Mouse (Mus musculus): ENCODE results near the gene Tlr5.

Gene Tlr5

GRCm38 (mm10) chr1:182953667-182954066 is 921 bp upstream of the Tlr5 start:
- no peak for DNase-seq (ENCODE audit: low spot score)

- no peak for DNase-seq (ENCODE audit: low spot score)
These were observed 546 bp downstream of the Tlr5 start for GRCm38 (mm10) chr1:182955047-182955620.

- no peak for DNase-seq (ENCODE audit: low spot score)
These were observed 1.8 kb downstream of the Tlr5 start for GRCm38 (mm10) chr1:182956186-182956960.

GRCm38 (mm10) chr1:182957001-182957757 is 2.6 kb downstream of the Tlr5 start:
- no peak for DNase-seq (ENCODE audit: low spot score)

GRCm38 (mm10) chr1:182957826-182958544 is 3.4 kb downstream of the Tlr5 start:
- DNase-seq (ENCODE audit: low spot score) = no peak

GRCm38 (mm10) chr1:182958824-182959223 is 4.2 kb downstream of the Tlr5 start:
- DNase-seq (ENCODE audit: low spot score) = no peak

- DNase-seq (ENCODE audit: low spot score) = no peak
These were observed 4.7 kb downstream of the Tlr5 start for GRCm38 (mm10) chr1:182959251-182959691.

- peak; percentile 58 for DNase-seq (ENCODE audit: low spot score)
These were observed 5.3 kb downstream of the Tlr5 start for GRCm38 (mm10) chr1:182959811-182960455.

- DNase-seq (ENCODE audit: low spot score) = no peak
These were observed 6.5 kb downstream of the Tlr5 start for GRCm38 (mm10) chr1:182961076-182961475.

GRCm38 (mm10) chr1:182963329-182963728 is 8.7 kb downstream of the Tlr5 start:
- DNase-seq (ENCODE audit: low spot score) = no peak

- DNase-seq (ENCODE audit: low spot score) = no peak
These were observed 10.4 kb downstream of the Tlr5 start for GRCm38 (mm10) chr1:182964855-182965466.

- no peak for DNase-seq (ENCODE audit: low spot score)
These were observed 14.1 kb downstream of the Tlr5 start for GRCm38 (mm10) chr1:182968732-182969131.

GRCm38 (mm10) chr1:182972240-182972639 is 17.7 kb downstream of the Tlr5 start:
- DNase-seq (ENCODE audit: low spot score) = no peak

- DNase-seq (ENCODE audit: low spot score) = no peak
These were observed 20.2 kb downstream of the Tlr5 start for GRCm38 (mm10) chr1:182974826-182975225.

- no peak for DNase-seq (ENCODE audit: low spot score)
These were observed 26.1 kb downstream of the Tlr5 start for GRCm38 (mm10) chr1:182980702-182981101.

GRCm38 (mm10) chr1:182982995-182983394 is 28.4 kb downstream of the Tlr5 start:
- peak; percentile 79 for DNase-seq (ENCODE audit: low spot score)

- DNase-seq (ENCODE audit: low spot score) = no peak
These were observed 29.0 kb downstream of the Tlr5 start for GRCm38 (mm10) chr1:182983496-182984127.

GRCm38 (mm10) chr1:182986243-182986642 is 31.7 kb downstream of the Tlr5 start:
- no peak for DNase-seq (ENCODE audit: low spot score)

GRCm38 (mm10) chr1:182986750-182987149 is 32.2 kb downstream of the Tlr5 start:
- no peak for DNase-seq (ENCODE audit: low spot score)

GRCm38 (mm10) chr1:182987801-182988200 is 33.2 kb downstream of the Tlr5 start:
- DNase-seq (ENCODE audit: low spot score) = no peak

GRCm38 (mm10) chr1:182988646-182989045 is 34.1 kb downstream of the Tlr5 start:
- DNase-seq (ENCODE audit: low spot score) = no peak

All from left cerebral cortex, adult 11 months (tissue).